Mouse (Mus musculus) intestine, embryonic 15.5 days (tissue): ENCODE results near the gene Cdx2. TPM values are rescaled to one million over a fixed set of nuclear protein-coding genes. Genes with fewer than 3 reads are reported as not detected.

Source experiments
- ATAC-seq: fragments of 200-750 bp; cut with Nextera tagmentation; 2 replicates; pipeline ENCODE4 v1.8.0; 2017; ENCODE audit warnings: moderate TSS enrichment, moderate library complexity
- H3K27ac ChIP-seq: fragments of 300-500 bp; sonication (generic); 2 replicates; pipeline ENCODE4 v1.5.1; 2015; ENCODE audit warnings: mild to moderate bottlenecking, inconsistent platforms
- H3K27me3 ChIP-seq: fragments of 300-500 bp; sonication (generic); replicated peaks from 2 replicates; pipeline ENCODE4 v1.6.1; 2015; ENCODE audit warnings: inconsistent platforms
- H3K36me3 ChIP-seq: fragments of 300-500 bp; sonication (generic); 2 replicates; pipeline ENCODE4 v1.6.1; 2015; ENCODE audit warnings: inconsistent platforms
- H3K4me1 ChIP-seq: fragments of 300-500 bp; sonication (generic); replicated peaks from 2 replicates; pipeline ENCODE4 v1.6.1; 2015; ENCODE audit warnings: inconsistent platforms
- H3K4me2 ChIP-seq: fragments of 300-500 bp; sonication (generic); replicated peaks from 2 replicates; pipeline ENCODE4 v1.6.1; 2015; ENCODE audit warnings: mild to moderate bottlenecking, inconsistent platforms
- H3K4me3 ChIP-seq: fragments of 300-500 bp; sonication (generic); replicated peaks from 2 replicates; pipeline ENCODE4 v1.5.1; 2015; ENCODE audit warnings: inconsistent platforms
- H3K9ac ChIP-seq: fragments of 300-500 bp; sonication (generic); 2 replicates; pipeline ENCODE4 v1.6.1; 2015; ENCODE audit warnings: inconsistent platforms
- H3K9me3 ChIP-seq: fragments of 300-500 bp; sonication (generic); 2 replicates; pipeline ENCODE4 v1.6.1; 2016; ENCODE audit warnings: inconsistent platforms
- WGBS: fragments of 180-500 bp; shearing (Covaris S2); methylation state at CpG from one replicate; pipeline ENCODE4 v1.1.7; 2015; 5-methylcytosine and 5-hydroxymethylcytosine counted together
- polyA plus RNA-seq: library from polyadenylated mRNA; unstranded; fragments of >200 nt; fragmentation: Nextera tagmentation; extraction: Ambion mirVana; gene quantifications from 2 replicates; pipeline ENCODE4 v1.2.1, GENCODE M21; 2015

Gene Cdx2
- polyA plus RNA-seq, result 36.0 and 38.2 TPM in 2 replicates

DNA sequence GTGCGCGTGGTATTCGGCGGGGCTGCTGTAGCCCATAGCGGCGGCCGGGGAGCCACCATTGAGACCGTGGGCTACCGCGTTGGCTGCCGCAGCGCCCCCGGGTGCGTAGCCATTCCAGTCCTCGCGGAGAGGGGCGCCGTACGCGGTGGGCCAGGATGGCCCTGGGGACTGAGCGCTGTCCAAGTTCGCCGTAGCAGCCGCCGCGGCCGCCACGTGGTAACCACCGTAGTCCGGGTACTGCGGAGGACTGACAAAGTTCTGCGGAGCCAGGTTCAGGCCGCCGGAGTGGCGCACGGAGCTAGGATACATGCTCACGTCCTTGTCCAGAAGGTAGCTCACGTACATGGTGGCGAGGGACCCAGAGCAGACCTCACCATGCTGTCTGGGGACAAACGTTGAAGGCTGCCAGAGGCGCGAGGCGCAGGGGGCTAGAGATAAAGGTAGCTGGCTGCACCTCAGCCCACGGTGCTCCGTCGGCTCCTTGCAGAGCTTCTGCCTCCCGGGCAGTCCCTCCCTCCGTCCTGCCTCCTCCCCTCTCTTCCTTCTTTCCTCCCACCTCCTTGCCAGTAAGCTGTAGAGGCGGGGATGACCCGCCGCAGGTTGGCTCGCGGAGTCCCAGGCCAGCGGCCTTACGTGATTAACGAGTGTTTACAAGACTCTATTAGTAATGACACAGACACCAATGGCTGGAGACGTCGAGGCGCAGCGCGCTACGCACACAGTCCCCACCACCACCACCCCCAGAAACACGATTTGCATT, at the start of gene Cdx2:
Gene Cdx2 (minus strand): TSS at position 633 of the 760 bp plus-strand sequence.
- Histone ChIP-seq H3K27ac (peak within 1 kb of the TSS; percentile 94), H3K36me3 (no peaks in the 10 kb centered on the region), H3K4me3 (peak within 1 kb of the TSS; percentile 56), H3K27me3 (peaks cover 88% of the 10 kb centered on the region), H3K9ac (peak within 1 kb of the TSS; percentile 79), H3K9me3 (no peaks in the 10 kb centered on the region), H3K4me1 (peaks cover 6% of the 10 kb centered on the region; the same call in 1 of the 2 replicates), H3K4me2 (peak within 1 kb of the TSS; percentile 38)
- under 1% methylated on average over 50 of the region's 63 CpGs for WGBS
- peak; percentile 93 for ATAC-seq

GRCm38 (mm10) chr5:147356260-147357055, 49.4 kb upstream of the Cdx2 start:
- Histone ChIP-seq H3K4me2 (no peak overlapping the region), H3K4me3 (no peak overlapping the region), H3K27ac (no peak overlapping the region), H3K9me3 (no peaks in the 10 kb centered on the region), H3K36me3 (no peaks in the 10 kb centered on the region), H3K4me1 (no peaks in the 10 kb centered on the region), H3K9ac (no peak overlapping the region), H3K27me3 (no peaks in the 10 kb centered on the region)
- no peak for ATAC-seq
- WGBS, result 89% methylated on average over 13 of the region's 13 CpGs

- Histone ChIP-seq H3K9me3 (no peaks in the 10 kb centered on the region), H3K9ac (no peak overlapping the region), H3K27me3 (no peaks in the 10 kb centered on the region), H3K4me3 (no peak overlapping the region), H3K36me3 (no peaks in the 10 kb centered on the region), H3K27ac (no peak overlapping the region), H3K4me2 (no peak overlapping the region), H3K4me1 (no peaks in the 10 kb centered on the region)
- ATAC-seq, result no peak
- WGBS, result 60% methylated on average over 3 of the region's 3 CpGs
Measured at GRCm38 (mm10) chr5:147355788-147356187, 48.7 kb upstream of the Cdx2 start.

DNA sequence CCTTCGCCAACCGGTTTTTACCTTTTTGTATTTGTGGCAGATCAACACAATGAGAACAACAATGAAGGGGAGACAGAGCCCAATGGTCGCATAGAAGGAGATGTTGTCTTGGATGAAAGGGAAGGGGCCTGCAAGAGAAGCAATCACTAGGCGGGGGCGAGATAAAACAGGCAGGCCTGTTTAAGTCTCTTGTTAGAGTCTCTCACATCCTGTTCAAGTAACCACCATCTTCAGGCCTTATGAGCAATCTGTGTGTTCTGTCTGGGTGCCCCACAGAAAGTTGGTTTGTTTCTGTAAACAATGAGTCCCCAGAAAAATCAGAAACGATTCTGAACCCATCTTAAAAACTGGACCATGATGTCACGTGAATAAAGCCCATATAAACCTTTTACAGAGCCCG, 47.9 kb upstream of the Cdx2 start:
- no peak overlapping the region for H3K4me2 ChIP-seq
- H3K9me3 ChIP-seq, result no peaks in the 10 kb centered on the region
- no peaks in the 10 kb centered on the region for H3K27me3 ChIP-seq
- no peak overlapping the region for H3K4me3 ChIP-seq
- no peaks in the 10 kb centered on the region for H3K36me3 ChIP-seq
- H3K9ac ChIP-seq, result no peak overlapping the region
- 77% methylated on average over 8 of the region's 8 CpGs for WGBS
- H3K4me1 ChIP-seq, result no peaks in the 10 kb centered on the region
- no peak for ATAC-seq
- H3K27ac ChIP-seq, result no peak overlapping the region

DNA sequence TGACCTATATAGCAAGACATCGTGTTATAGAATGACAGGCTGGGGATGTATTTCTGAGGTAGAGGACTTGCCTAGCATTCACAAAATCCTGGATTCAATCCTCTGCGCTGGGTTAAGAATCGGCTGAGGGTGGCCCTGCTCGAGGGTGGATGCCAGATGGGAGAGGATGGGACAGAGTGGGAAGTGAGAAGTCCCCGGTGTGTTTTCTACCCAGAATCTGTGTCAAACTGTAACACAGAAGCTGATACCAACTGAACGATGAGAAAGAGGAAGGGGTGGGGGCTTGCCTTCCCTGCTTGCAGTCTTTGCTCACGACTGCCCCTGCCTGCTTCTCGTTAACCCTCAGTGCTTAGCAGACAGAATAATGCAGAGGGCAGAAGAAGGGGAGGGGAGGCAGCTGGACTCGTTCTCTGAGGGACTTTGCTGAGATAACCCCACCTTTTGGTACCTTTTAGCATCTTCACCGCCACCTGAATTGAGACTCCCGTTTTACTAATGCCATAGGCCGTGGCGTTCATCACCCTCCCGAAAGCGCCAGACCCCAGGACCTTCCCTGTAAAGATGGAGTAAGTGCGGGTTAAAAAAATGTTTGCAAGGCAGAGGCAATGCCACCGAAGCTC, 47.2 kb upstream of the Cdx2 start:
- Histone ChIP-seq H3K4me2 (no peak overlapping the region), H3K9ac (no peak overlapping the region), H3K4me3 (no peak overlapping the region), H3K27ac (no peak overlapping the region), H3K4me1 (no peaks in the 10 kb centered on the region), H3K9me3 (no peaks in the 10 kb centered on the region), H3K27me3 (no peaks in the 10 kb centered on the region), H3K36me3 (no peaks in the 10 kb centered on the region)
- WGBS, result 63% methylated on average over 17 of the region's 17 CpGs
- ATAC-seq, result no peak

DNA sequence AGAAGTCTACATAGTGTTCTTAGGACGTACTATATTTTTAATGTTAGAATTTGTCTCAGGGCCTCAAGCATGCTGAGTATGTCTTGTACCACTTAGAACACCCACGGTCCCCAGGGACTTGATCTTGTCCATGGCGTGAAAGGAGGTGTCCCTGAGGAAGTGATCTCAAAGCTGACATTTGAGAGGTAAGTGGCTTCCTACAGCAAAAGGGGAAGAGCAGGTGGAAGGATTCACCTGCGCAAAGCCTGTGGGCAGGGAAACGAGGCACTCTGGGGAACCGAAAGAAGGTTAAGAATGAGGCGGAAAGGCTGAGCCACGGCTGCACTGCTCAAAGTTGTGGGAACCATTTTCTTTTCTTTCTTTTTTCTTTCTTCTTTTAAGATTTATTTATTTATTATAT, 44.9 kb upstream of the Cdx2 start:
- no peak overlapping the region for H3K4me3 ChIP-seq
- ATAC-seq, result no peak
- H3K4me2 ChIP-seq, result no peak overlapping the region
- H3K27ac ChIP-seq, result no peak overlapping the region
- H3K9ac ChIP-seq, result no peak overlapping the region
- no peaks in the 10 kb centered on the region for H3K4me1 ChIP-seq
- no peaks in the 10 kb centered on the region for H3K9me3 ChIP-seq
- no peaks in the 10 kb centered on the region for H3K27me3 ChIP-seq
- H3K36me3 ChIP-seq, result no peaks in the 10 kb centered on the region
- WGBS, result 92% methylated on average over 8 of the region's 8 CpGs

DNA sequence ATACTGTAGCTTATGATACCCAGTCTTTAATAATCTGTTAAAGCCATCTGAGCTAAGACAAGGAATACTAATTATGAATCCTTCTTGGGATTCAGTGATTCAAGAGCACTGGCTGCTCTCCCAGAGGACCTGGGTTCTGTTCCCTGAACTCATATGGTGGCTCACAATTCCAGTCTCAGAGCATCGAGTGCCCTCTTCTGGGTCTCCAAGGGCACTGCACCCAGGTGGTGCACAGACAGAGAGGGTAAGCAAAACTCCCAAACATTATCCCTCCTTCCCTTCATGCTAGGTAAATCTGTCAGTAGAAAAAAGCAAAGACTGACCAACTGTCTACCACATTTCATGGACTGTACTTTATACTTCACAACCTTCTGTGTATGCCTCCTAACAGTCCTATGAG, 38.9 kb upstream of the Cdx2 start:
- Histone ChIP-seq H3K4me1 (no peaks in the 10 kb centered on the region), H3K27me3 (no peaks in the 10 kb centered on the region), H3K36me3 (no peaks in the 10 kb centered on the region), H3K4me3 (no peak overlapping the region), H3K9ac (no peak overlapping the region), H3K27ac (no peak overlapping the region), H3K4me2 (no peak overlapping the region), H3K9me3 (no peaks in the 10 kb centered on the region)
- WGBS, result 72% methylated on average over 1 of the region's 1 CpGs
- no peak for ATAC-seq

DNA sequence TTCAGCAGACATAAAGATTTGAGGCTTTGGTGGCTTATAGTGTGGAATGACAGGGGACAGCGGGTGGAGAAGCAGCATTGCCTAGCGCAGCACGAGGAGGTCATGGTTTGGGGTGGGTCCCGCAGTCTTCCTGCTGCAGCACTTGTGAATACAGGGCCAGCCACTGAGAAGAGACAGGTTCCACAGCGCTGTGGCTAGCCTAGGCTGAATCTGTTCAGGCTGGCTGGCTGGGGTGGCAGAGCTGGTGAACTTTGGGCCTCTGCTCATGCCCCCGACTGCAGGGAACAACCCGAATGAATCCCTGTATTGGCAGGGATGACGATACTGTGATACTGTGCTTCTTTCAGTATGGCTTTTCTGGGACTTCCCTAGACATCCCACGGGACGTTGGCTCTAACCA, 36.8 kb upstream of the Cdx2 start:
- Histone ChIP-seq H3K4me3 (no peak overlapping the region), H3K9me3 (no peaks in the 10 kb centered on the region), H3K4me2 (no peak overlapping the region), H3K36me3 (no peaks in the 10 kb centered on the region), H3K9ac (no peak overlapping the region), H3K27ac (no peak overlapping the region), H3K4me1 (no peaks in the 10 kb centered on the region), H3K27me3 (no peaks in the 10 kb centered on the region)
- WGBS, result 83% methylated on average over 10 of the region's 10 CpGs
- no peak for ATAC-seq

DNA sequence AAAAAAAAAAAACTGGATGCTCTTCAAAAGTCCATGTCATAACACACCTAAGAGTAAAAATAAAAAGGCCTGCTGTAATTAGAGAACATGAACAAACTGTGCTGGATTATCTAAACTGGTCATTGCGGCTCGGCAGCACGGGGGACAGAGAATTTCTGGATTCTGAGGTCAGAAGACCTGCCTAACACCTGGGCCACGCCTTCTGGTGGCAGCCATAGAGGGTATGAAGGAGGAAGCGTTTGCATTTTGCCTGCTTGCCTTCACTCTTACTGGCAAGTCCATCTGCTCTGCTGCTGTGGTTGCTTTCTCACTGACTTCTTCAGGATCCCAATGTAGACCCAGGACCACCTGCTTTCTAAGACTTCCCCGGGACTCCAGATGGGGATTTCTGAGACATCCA, 35.8 kb upstream of the Cdx2 start:
- Histone ChIP-seq H3K4me3 (no peak overlapping the region), H3K27ac (no peak overlapping the region), H3K36me3 (no peaks in the 10 kb centered on the region), H3K9me3 (no peaks in the 10 kb centered on the region), H3K9ac (no peak overlapping the region), H3K4me1 (no peaks in the 10 kb centered on the region), H3K27me3 (no peaks in the 10 kb centered on the region), H3K4me2 (no peak overlapping the region)
- 86% methylated on average over 6 of the region's 6 CpGs for WGBS
- no peak for ATAC-seq

DNA sequence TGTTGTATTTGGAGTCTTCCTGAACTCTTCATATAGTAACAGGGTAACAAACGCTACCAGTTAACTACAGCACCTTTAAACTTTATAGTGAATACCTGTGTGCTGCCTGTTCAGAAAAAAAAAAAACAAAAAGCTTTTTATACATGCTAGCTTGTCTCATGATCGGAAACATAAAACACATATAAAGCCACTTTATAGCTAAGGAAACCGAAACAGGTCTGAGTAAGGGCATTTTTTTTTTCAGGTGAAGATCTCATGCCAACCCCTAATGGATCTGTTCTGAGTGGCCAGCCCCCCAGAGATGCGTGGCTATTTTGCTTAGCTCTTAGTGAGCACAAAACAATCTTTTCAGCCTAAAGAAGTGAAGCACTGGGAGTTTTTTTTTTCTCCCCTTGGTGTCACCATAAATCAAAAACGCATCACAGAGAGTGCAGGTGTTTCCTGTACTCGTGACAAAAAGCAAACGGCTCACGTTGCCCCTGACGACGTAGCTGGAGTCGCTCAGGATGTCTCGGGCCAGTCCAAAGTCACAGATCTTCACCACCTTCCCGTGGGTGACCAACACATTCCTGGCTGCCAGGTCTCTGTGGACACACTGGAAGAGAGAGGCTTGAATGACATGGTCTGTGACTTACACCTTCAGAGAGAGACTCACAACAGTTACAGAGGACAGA, 33.8 kb upstream of the Cdx2 start:
- no peak for ATAC-seq
- no peaks in the 10 kb centered on the region for H3K27me3 ChIP-seq
- no peak overlapping the region for H3K4me3 ChIP-seq
- H3K9ac ChIP-seq, result no peak overlapping the region
- H3K9me3 ChIP-seq, result no peaks in the 10 kb centered on the region
- no peak overlapping the region for H3K27ac ChIP-seq
- 40% methylated on average over 13 of the region's 13 CpGs for WGBS
- H3K4me1 ChIP-seq, result no peaks in the 10 kb centered on the region
- no peaks in the 10 kb centered on the region for H3K36me3 ChIP-seq
- H3K4me2 ChIP-seq, result no peak overlapping the region

GRCm38 (mm10) chr5:147339560-147339959, 32.5 kb upstream of the Cdx2 start:
- no peak overlapping the region for H3K9ac ChIP-seq
- no peak overlapping the region for H3K27ac ChIP-seq
- no peak for ATAC-seq
- no peaks in the 10 kb centered on the region for H3K36me3 ChIP-seq
- H3K4me1 ChIP-seq, result no peaks in the 10 kb centered on the region
- H3K27me3 ChIP-seq, result no peaks in the 10 kb centered on the region
- WGBS, result 83% methylated on average over 11 of the region's 11 CpGs
- H3K4me3 ChIP-seq, result no peak overlapping the region
- no peaks in the 10 kb centered on the region for H3K9me3 ChIP-seq
- no peak overlapping the region for H3K4me2 ChIP-seq

GRCm38 (mm10) chr5:147338967-147339366, 31.9 kb upstream of the Cdx2 start:
- no peaks in the 10 kb centered on the region for H3K4me1 ChIP-seq
- H3K4me3 ChIP-seq, result no peak overlapping the region
- no peak overlapping the region for H3K9ac ChIP-seq
- WGBS, result 54% methylated on average over 9 of the region's 9 CpGs
- no peak for ATAC-seq
- no peak overlapping the region for H3K27ac ChIP-seq
- no peak overlapping the region for H3K4me2 ChIP-seq
- H3K27me3 ChIP-seq, result no peaks in the 10 kb centered on the region
- no peaks in the 10 kb centered on the region for H3K9me3 ChIP-seq
- no peaks in the 10 kb centered on the region for H3K36me3 ChIP-seq
